Mouse (Mus musculus) kidney, adult 9 months (tissue): ENCODE measurements around the gene Tmem30a.

Source experiments
- DNase-seq: peaks from one replicate; pipeline ENCODE4 v3.0.0; 2022

Gene Tmem30a

DNA sequence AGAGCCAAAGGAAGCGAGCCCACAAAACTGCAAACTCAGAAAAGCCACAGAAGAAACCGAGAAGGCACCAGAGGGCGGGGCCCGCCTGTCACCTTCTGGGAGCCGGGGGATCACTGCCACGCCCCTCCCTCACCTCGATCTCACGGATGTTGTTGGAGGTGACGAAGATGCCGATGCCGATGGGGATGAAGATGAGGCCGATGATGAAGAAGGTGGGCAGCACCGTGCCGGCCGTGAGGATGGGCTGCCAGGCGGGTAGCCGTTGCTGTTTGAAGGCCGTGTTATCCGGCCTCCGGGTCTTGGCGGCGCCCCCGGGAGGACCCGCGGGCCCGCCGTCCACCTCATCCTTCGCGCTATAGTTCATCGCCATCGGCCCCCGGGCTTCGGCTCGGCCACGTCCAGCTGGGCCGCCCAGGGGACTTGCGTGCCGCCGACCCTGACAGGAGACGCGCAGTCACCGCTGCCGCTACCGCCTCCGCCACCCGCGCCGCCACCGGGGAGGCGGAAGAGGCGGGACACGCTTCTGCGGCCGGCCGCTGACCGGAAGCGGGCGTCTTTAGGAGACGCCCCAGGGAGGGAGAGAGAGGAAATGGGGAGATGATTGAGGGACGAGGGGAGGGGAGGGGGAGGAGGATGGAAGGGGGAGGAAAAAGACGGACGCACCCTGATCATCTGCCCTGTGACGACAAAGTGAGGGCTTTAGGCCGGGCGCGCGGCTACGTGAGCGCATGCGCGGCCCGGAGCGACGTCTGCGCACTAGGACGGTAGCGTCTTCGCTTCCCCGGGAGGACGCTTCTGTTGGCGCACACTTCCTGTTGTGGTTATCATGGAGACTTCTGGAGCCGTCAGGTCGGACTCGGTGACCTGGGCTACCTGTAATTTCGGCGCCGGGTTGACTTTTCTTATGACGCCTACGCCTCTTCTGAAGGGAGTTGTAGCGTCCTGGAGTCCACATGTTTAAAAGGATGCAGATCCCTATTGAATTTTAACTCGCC lies at the start of gene Tmem30a:
Tmem30a (minus strand) TSS at position 667 of the 995 bp plus-strand sequence.
- peak; percentile 96 for DNase-seq

DNA sequence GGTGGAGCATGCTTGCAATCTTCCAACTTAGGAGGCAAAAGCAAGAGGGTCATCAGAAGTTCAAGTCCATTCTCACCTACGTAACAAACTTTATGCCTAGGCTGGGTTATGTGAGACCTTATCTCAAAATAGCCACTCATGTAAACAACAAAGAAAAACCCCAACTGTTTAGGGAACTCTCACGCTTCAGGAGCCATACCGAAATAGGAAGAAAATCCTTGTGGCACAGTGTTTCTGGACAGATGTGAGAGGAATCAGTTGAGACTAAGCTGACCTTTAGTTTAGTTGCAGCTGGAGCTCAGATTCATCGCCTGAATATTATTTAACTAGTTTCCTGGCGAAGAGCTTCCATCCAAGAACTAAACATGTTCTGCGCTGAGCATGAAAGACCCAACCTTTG lies 49.3 kb upstream of the Tmem30a start:
- no peak for DNase-seq

- DNase-seq: no peak
These were observed 48.7 kb upstream of the Tmem30a start for GRCm38 (mm10) chr9:79842028-79842427.

- no peak for DNase-seq
These were observed 38.0 kb upstream of the Tmem30a start for GRCm38 (mm10) chr9:79831294-79831693.

- DNase-seq: no peak
These were observed 37.6 kb upstream of the Tmem30a start for GRCm38 (mm10) chr9:79830874-79831273.

DNA sequence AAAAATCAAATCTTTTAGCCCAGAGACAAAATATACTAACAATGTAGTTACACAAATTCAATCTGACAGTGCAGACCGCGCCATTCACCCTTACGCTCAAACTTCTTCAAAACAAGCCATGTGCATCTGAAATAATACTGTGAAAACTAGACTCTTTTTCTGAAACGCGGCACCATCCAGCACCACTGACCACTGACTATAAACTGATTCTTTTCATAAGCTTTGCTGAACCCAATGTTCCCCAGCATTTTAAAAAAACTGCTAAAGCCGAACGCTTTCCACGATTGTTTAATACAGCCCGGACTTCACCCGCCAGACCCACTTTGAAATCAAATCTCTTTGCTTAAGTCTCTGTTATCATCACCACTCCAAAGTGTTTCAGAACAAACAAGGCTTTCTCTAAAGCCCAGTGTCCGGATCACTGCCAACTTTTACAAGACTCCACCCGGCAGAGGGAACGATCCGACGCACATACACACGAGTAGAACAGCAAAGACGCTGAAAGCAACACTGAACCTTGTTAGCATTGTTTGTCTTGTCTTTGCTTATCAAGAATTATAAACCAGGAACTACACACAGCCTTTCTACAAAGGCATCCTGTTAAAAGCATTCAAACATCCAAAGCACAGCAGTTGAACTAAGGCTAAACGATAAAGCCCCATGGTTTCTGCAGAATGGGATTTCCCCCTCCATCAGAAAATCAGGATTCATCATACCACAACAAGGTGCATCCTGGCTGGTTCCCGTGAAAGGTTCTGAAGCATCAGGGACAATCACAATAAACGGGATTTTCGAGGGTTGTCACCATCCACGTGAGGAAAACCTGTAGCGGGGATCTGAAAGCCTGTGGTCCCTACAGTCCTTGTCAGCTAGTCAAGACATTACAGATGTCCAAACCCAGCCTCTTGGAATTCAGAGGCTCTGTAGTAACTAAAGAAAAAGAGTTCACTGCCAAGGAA lies 36.8 kb upstream of the Tmem30a start:
- DNase-seq: no peak

DNA sequence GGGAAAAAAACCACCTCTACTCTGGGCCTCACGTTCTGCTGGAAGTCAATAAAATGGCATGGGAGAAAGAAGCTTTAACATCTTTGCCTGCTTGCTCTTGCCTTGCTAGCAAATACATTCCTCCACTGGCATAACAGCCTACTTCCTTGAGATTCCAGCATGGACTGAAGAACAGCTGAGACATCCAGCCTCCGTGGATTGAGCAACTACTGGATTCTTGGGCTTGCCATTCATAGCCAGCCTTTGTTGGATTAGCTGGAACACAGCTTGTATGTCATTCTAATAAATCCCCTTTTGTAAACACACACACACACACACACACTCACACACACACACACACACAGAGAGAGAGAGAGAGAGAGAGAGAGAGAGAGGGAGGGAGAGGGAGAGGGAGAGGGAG lies 33.8 kb upstream of the Tmem30a start:
- DNase-seq: no peak

DNA sequence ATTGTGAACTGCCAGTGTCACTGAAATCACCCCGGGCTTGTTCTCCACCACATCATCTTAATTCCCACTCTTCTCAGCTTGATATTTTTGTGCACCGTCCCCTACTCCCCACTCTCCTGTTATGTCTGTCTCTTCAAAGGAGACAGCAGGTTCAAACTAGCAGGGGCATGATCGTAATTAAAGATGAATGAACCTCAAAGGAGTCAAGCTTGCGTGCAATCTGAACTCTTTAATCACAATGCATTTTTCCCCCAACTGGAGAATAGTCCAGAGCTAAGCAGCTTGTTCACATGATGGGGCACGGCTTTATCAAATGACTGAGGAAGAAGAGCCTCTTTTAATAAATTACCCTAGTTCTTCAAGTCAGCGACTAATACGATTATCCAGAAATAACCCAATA lies 32.2 kb upstream of the Tmem30a start:
- DNase-seq: no peak

- DNase-seq: no peak
These were observed 30.5 kb upstream of the Tmem30a start for GRCm38 (mm10) chr9:79823856-79824255.

- DNase-seq: no peak
These were observed 30.1 kb upstream of the Tmem30a start for GRCm38 (mm10) chr9:79823438-79823837.

DNA sequence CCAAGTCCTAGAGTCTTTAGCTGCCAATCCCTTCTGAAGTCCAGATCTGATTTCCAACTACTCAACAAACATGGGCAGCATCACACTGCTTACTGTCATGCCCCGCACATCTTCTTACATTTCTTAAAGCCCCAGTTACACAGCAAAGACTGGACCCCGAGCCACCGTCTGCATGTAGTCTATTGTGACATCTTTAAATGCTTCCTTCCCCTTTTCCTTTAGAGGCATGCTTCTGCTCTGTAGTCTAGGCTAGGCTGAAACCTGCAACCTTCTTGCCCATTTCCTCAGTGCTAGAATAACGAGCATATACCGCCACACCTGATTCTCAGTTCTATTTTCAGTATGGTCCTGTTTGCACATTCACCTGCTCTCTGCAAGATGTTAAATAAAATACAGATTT lies 23.2 kb upstream of the Tmem30a start:
- DNase-seq: no peak

GRCm38 (mm10) chr9:79816013-79816412 lies 22.7 kb upstream of the Tmem30a start:
- no peak for DNase-seq

DNA sequence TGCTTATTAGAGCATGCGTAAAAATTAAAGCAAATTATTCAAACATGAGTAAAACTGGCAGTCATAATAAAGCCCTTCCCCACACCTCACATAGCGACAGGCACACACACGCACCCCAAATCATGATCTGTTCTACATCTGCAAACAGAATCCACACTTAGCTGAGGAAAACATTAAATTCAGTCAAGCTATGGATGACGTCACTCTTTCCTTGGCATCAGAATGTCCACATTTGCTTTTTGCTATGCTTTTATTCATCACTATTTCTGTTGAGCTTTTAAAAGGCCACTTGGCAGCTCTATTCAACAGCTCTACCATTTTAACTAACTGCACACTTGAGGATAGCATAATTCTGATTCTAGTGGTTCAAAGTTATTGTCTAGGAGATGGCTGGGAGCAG lies 21.3 kb upstream of the Tmem30a start:
- DNase-seq: no peak

DNA sequence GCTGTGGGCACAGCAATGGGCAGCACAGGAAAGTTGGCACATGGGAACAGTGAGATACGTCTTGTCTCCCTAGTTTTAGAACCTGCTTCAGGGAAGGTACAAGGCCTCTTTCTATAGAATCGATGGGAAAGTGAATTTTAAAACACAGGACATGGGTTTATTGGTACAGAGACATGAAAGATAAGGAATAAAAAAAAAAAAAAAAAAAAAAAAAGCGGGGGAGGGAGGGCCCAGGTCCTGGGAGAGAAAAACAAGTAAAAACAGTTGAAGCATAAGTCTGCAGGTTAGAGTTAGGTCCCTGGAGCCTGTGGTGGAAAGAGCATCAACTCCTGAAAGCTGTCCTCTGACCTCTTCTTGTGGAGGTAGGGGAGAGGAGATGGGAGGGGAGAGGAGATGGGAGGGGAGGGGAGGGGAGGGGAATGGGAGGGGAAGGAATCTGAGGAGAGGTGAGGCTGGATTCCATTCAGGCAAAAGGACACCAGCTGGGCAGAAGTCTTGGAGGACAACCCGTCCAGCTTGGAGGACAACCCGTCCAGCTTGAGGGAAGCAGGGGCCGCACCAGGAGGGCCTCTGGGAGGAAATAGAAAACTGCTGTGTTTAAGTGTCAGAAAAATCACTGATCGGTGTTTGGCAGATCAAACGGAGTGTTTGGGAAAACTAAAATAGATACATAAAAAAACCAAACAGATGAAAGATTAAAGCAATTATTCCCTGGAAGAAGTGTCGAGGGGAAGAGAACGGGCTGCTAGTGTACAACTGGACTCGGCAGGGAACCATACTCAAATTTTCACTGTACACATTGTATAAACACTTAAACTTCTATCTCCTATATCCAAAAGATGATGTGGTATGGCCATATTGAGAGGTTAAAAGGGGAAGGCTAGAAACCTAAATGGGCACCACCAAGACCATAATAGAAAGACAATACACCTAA lies 17.9 kb upstream of the Tmem30a start:
- DNase-seq: no peak

DNA sequence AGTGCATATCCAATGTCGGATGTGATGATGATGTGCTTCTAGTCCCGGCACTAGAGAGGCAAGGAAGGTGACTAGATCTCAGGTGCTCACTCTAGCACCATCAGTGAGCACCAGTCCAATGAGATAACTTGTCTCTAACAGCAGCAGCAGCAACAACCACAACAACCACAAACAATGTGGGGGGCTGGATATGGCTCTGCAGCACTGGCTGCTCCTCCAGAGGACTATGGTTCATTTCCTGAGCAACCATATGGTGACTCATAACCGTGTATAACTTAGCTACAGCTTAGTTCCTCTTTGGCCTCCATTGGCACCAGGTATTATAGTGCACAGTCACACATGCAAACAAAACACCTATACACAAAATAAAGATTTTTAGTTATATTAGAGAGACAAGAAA lies 17.2 kb upstream of the Tmem30a start:
- DNase-seq: no peak

- no peak for DNase-seq
These were observed 16.1 kb upstream of the Tmem30a start for GRCm38 (mm10) chr9:79809411-79809810.

DNA sequence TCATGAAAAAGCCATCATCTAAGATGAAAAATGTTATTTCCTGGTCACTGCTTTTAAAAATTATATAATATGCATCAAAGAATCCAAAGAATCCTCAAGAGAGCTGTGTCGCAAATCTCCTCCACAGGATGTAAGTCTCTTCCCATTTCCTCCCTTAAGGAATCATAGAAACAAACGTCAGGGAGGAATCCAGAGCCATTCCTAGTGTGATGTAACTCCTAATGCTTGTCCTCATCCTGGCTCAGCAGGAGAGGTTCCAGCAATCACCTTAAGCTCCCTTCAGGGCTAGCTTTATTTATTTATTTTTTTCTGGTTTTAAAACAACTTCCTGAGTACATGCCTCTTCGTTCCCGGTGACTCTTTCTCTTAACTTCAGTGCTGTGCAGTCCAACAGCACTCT lies 13.9 kb upstream of the Tmem30a start:
- no peak for DNase-seq

DNA sequence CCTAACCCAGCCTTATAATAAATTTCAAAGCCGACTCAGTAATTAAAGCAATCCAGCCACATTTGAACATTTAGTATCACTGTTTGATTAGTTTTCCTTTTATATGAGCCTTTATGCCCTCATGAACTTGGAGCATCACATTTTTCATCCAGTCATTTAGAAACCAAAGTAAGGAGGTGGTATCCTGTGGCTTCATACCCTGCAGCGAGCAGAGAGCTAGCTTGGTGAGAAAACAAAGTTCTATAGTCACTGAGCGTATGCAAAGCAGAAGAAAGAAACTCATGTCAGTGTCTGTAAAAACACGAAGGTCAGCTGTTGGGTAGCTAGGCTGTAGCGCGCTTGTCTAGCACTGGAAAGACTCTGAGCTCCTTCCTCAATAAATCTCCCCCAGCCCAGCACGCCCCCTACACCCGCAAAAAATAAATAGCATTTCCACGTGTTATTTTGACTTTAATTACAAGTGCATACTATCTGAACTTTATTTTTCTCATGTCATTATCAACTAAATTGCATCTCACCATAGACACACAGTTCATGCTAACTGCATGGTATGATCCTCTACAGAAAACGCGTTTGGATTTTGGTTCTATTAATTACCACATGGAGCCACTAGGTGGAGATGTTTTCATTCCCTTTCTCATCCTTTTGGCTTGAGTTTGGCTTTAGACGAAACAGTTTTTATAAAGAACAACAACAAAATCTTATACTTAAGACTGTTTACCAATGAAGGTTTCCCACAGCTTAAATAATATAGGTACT lies 13.2 kb upstream of the Tmem30a start:
- peak; percentile 69 for DNase-seq

GRCm38 (mm10) chr9:79805426-79805825 lies 12.1 kb upstream of the Tmem30a start:
- peak; percentile 56 for DNase-seq

DNA sequence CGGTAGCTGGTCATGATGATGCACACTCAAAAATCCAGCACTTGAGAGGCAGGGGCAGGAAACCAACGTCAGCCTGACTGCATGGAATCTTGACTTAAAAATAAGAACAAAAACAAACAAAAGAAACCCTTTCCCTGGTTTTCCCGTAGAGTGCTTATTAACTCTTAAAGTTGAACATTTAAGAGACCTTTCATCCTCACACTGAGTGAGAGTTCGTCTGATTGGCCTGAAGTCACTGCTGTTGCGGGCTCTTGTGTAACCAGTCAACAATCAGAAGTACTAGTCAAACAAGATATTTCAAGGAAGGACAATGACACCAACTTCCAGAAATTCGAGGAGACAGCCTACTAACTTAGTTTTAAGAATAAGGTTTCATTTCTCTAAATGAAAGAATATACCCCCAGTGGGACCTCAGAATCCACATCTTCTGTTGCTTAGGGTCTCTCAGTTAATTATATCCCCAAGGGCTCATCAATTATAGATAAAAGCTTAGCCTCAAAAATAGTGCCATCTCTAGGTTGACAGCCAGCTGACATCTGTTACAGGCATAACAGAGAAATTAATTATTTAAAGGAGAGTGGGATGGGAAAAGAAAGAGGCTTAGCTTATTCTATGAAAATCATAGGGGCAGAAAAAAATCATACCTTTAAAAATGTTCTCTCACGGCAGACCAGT lies 3.3 kb upstream of the Tmem30a start:
- DNase-seq: peak; percentile 84

DNA sequence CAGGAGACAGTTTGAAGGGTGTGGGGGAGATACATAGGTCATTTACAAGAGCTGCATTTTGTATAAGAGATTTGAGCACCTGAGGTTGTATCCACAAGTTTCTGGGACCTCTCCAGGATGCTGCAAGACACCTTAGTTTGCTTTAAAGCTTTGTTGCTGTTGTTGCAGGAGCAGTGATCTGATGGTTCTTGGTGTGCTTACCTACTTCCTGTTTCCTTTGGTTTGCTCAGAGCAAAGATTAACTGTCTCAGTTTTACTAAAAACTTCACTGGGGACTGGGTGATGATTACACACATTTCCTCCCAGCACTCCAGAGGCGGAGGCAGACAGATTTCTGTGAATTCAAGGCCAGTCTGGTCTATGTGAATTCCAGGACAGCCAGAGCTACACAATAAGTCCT lies 1.8 kb upstream of the Tmem30a start:
- DNase-seq: peak; percentile 74
